8 mouse cellular contexts compared by ENCODE assay signal in the genomic region with DNA sequence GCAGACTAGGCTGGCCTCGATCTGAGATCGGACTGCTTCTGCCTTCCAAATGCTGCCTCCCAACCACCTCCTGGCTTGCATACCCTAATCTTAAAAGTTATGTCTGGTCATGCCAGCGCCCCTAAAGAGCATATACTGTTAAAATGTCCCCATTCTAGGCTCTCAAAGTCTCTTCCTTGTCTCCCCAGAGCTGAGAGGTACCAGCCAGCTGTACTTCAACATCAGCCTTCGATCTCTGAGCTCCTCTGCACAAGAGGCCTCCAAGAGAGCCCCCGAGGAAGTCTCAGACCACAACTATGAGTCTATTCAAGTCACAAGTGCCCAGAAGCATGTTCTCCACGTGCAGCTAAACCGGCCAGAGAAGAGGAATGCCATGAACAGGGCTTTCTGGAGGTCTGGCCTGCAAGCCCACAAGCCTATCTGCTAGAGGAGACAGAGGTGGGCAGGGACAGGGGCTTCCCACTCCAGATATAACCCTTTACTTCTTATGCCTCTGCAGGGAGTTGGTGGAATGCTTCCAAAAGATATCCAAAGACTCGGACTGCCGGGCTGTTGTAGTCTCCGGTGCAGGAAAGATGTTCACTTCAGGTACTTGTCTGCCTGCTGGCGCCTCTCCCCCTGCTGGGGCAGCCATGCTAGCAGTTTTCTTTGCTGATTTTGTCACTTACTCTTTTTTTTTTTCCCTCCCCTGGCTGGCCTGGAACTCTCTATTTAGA. TPM values are rescaled to one million over a fixed set of nuclear protein-coding genes. Genes with fewer than 3 reads are reported as not detected.
DNase-seq lines count a peak whose midpoint lies in the region; ATAC-seq and TF ChIP-seq lines count a peak whose summit lies in the region.

No protein-coding gene starts in this region.

- 29% methylated on average over 11 of the region's 11 CpGs for WGBS in heart, postnatal 0 days
- 58% methylated on average over 11 of the region's 11 CpGs for WGBS in limb, embryonic 13.5 days
- WGBS in midbrain, embryonic 15.5 days: 61% methylated on average over 11 of the region's 11 CpGs

- no peak for TF ChIP-seq CTCF in cortical plate, adult 2 months (IDR thresholded peaks at IDR 0.05; ENCODE audit: extremely low read depth, insufficient read depth, low read length)
- no peak for TF ChIP-seq CTCF in heart, postnatal 0 days (IDR thresholded peaks at IDR 0.05; ENCODE audit: low read depth)

- H3K9ac ChIP-seq in heart, postnatal 0 days (replicated peaks; ENCODE audit: low read depth, low read length): peak overlapping the region; percentile 74
- peak overlapping the region; percentile 75 for H3K9ac ChIP-seq in limb, embryonic 13.5 days
- peak overlapping the region; percentile 49 for H3K9ac ChIP-seq in midbrain, embryonic 15.5 days

- peak; percentile 8; the same call in 1 of the 2 replicates for ATAC-seq in heart, postnatal 0 days (ENCODE audit: insufficient read depth, low read depth)
- ATAC-seq in limb, embryonic 13.5 days (ENCODE audit: low FRiP score, low read depth): no peak
- ATAC-seq in midbrain, embryonic 15.5 days (replicated peaks): 0 out of 2 replicates have a peak, but pooled peaks have one; percentile 18

- peak overlapping the region; percentile 85 for H3K27ac ChIP-seq in cortical plate, adult 2 months (ENCODE audit: insufficient read depth, low read length)
- H3K27ac ChIP-seq in heart, postnatal 0 days (ENCODE audit: low read depth): peak overlapping the region; percentile 94
- H3K27ac ChIP-seq in limb, embryonic 13.5 days: peak overlapping the region; percentile 92
- H3K27ac ChIP-seq in midbrain, embryonic 15.5 days: peak overlapping the region; percentile 71

- no peaks in the 10 kb centered on the region for H3K27me3 ChIP-seq in heart, postnatal 0 days (ENCODE audit: control insufficient read depth, insufficient read depth, low read length)
- H3K27me3 ChIP-seq in limb, embryonic 13.5 days: no peaks in the 10 kb centered on the region
- no peaks in the 10 kb centered on the region for H3K27me3 ChIP-seq in midbrain, embryonic 15.5 days (replicated peaks)

- H3K36me3 ChIP-seq in heart, postnatal 0 days (replicated peaks; ENCODE audit: control insufficient read depth, insufficient read depth, low read length): peaks cover 36% of the 10 kb centered on the region
- peaks cover 42% of the 10 kb centered on the region for H3K36me3 ChIP-seq in limb, embryonic 13.5 days
- H3K36me3 ChIP-seq in midbrain, embryonic 15.5 days (replicated peaks): peaks cover 26% of the 10 kb centered on the region

- TF ChIP-seq POLR2A in cortical plate, adult 2 months (IDR thresholded peaks at IDR 0.05; ENCODE audit: extremely low read depth, insufficient read depth, low read length): no peak

- peak overlapping the region; percentile 47 for H3K4me3 ChIP-seq in cortical plate, adult 2 months (ENCODE audit: insufficient read depth, low read length)
- peak overlapping the region; percentile 54 for H3K4me3 ChIP-seq in heart, postnatal 0 days (ENCODE audit: low read depth, low read length)
- H3K4me3 ChIP-seq in limb, embryonic 13.5 days: peak overlapping the region; percentile 51
- peak overlapping the region; percentile 50 for H3K4me3 ChIP-seq in midbrain, embryonic 15.5 days

- peak; percentile 35 for DNase-seq in layer of hippocampus, adult 11-12 months (ENCODE audit: low spot score)
- no peak for DNase-seq in layer of hippocampus, adult 9-11 months
- no peak for DNase-seq in heart, postnatal 0 days (ENCODE audit: low spot score)
- DNase-seq in right cerebral cortex, postnatal 4 days: no peak
- no peak for DNase-seq in right cerebral cortex, adult 2 months (ENCODE audit: low spot score in 2 of 2)

- H3K4me2 ChIP-seq in heart, postnatal 0 days (ENCODE audit: low read depth, low read length): peak overlapping the region; percentile 60
- peak overlapping the region; percentile 67 for H3K4me2 ChIP-seq in limb, embryonic 13.5 days (replicated peaks)
- peak overlapping the region; percentile 59 for H3K4me2 ChIP-seq in midbrain, embryonic 15.5 days

- peaks cover 7% of the 10 kb centered on the region for H3K4me1 ChIP-seq in cortical plate, adult 2 months (ENCODE audit: control insufficient read depth, insufficient read depth, low read length)
- H3K4me1 ChIP-seq in heart, postnatal 0 days (ENCODE audit: control insufficient read depth, insufficient read depth): peaks cover 19% of the 10 kb centered on the region
- peaks cover 22% of the 10 kb centered on the region for H3K4me1 ChIP-seq in limb, embryonic 13.5 days
- H3K4me1 ChIP-seq in midbrain, embryonic 15.5 days: peaks cover 22% of the 10 kb centered on the region

- no peaks in the 10 kb centered on the region for H3K9me3 ChIP-seq in heart, postnatal 0 days (replicated peaks; ENCODE audit: control insufficient read depth, low read length)
- H3K9me3 ChIP-seq in limb, embryonic 13.5 days: no peaks in the 10 kb centered on the region
- no peaks in the 10 kb centered on the region for H3K9me3 ChIP-seq in midbrain, embryonic 15.5 days

- no peak for TF ChIP-seq EP300 in heart, postnatal 0 days (IDR thresholded peaks at IDR 0.05; ENCODE audit: low read depth)

RNA-seq across cellular contexts. Expression of a gene that starts 0.8 kb away (rescaled TPM):
- polyA plus RNA-seq in cortical plate, adult 2 months (2012; rRNA removed): 90.4 and 92.9 TPM in 2 replicates
- total RNA-seq in heart, postnatal 0 days (2014; rRNA removed; ENCODE audit: low replicate concordance): 483 and 823 TPM in 2 replicates
- 806 and 928 TPM in 2 replicates for polyA plus RNA-seq in heart, postnatal 0 days (2015; fragmentation: Nextera tagmentation; extraction: Ambion mirVana)
- polyA plus RNA-seq in limb, embryonic 13.5 days (2015; fragmentation: Nextera tagmentation; extraction: Ambion mirVana): 155 TPM in 2 replicates
- 92.7 and 94.7 TPM in 2 replicates for polyA plus RNA-seq in midbrain, embryonic 15.5 days (2015; fragmentation: Nextera tagmentation; extraction: Ambion mirVana)

RNA-seq across cellular contexts. Expression of a gene that starts 7.8 kb away (rescaled TPM):
- polyA plus RNA-seq in cortical plate, adult 2 months (2012; rRNA removed): 8.2 and 9.5 TPM in 2 replicates
- 2.3 and 24.1 TPM in 2 replicates for total RNA-seq in heart, postnatal 0 days (2014; rRNA removed; ENCODE audit: low replicate concordance)
- polyA plus RNA-seq in heart, postnatal 0 days (2015; fragmentation: Nextera tagmentation; extraction: Ambion mirVana): 30.9 and 36.0 TPM in 2 replicates
- 9.6 and 10.3 TPM in 2 replicates for polyA plus RNA-seq in limb, embryonic 13.5 days (2015; fragmentation: Nextera tagmentation; extraction: Ambion mirVana)
- polyA plus RNA-seq in midbrain, embryonic 15.5 days (2015; fragmentation: Nextera tagmentation; extraction: Ambion mirVana): 5.6 and 8.2 TPM in 2 replicates

RNA-seq across cellular contexts. Expression of a gene that starts 17.5 kb away (rescaled TPM):
- polyA plus RNA-seq in cortical plate, adult 2 months (2012; rRNA removed): 350 and 362 TPM in 2 replicates
- total RNA-seq in heart, postnatal 0 days (2014; rRNA removed; ENCODE audit: low replicate concordance): 259 and 275 TPM in 2 replicates
- 149 and 171 TPM in 2 replicates for polyA plus RNA-seq in heart, postnatal 0 days (2015; fragmentation: Nextera tagmentation; extraction: Ambion mirVana)
- polyA plus RNA-seq in limb, embryonic 13.5 days (2015; fragmentation: Nextera tagmentation; extraction: Ambion mirVana): 284 and 285 TPM in 2 replicates
- 175 and 176 TPM in 2 replicates for polyA plus RNA-seq in midbrain, embryonic 15.5 days (2015; fragmentation: Nextera tagmentation; extraction: Ambion mirVana)

RNA-seq across cellular contexts. Expression of a gene that starts 37.1 kb away (rescaled TPM):
- 2.3 and 2.4 TPM in 2 replicates for polyA plus RNA-seq in cortical plate, adult 2 months (2012; rRNA removed)
- total RNA-seq in heart, postnatal 0 days (2014; rRNA removed; ENCODE audit: low replicate concordance): 2.1 and 2.7 TPM in 2 replicates
- polyA plus RNA-seq in heart, postnatal 0 days (2015; fragmentation: Nextera tagmentation; extraction: Ambion mirVana): 2.3 and 2.4 TPM in 2 replicates
- polyA plus RNA-seq in limb, embryonic 13.5 days (2015; fragmentation: Nextera tagmentation; extraction: Ambion mirVana): 3.1 and 3.6 TPM in 2 replicates
- polyA plus RNA-seq in midbrain, embryonic 15.5 days (2015; fragmentation: Nextera tagmentation; extraction: Ambion mirVana): 2.4 and 3.3 TPM in 2 replicates

RNA-seq across cellular contexts. Expression of a gene that starts 37.8 kb away (rescaled TPM):
- polyA plus RNA-seq in cortical plate, adult 2 months (2012; rRNA removed): 1.2 and 1.3 TPM in 2 replicates
- total RNA-seq in heart, postnatal 0 days (2014; rRNA removed; ENCODE audit: low replicate concordance): 5.0 TPM in 1 of 2 replicates, not detected in the other
- polyA plus RNA-seq in heart, postnatal 0 days (2015; fragmentation: Nextera tagmentation; extraction: Ambion mirVana): 2.2 and 3.9 TPM in 2 replicates
- 7.6 and 10.3 TPM in 2 replicates for polyA plus RNA-seq in limb, embryonic 13.5 days (2015; fragmentation: Nextera tagmentation; extraction: Ambion mirVana)
- 7.8 and 9.2 TPM in 2 replicates for polyA plus RNA-seq in midbrain, embryonic 15.5 days (2015; fragmentation: Nextera tagmentation; extraction: Ambion mirVana)
